Mouse (Mus musculus): ENCODE data around the gene Wdr74. TPM values are rescaled to one million over a fixed set of nuclear protein-coding genes. Genes with fewer than 3 reads are reported as not detected.

Wdr74 gene
- polyA plus RNA-seq, 1 experiment, result 18.3 TPM

DNA sequence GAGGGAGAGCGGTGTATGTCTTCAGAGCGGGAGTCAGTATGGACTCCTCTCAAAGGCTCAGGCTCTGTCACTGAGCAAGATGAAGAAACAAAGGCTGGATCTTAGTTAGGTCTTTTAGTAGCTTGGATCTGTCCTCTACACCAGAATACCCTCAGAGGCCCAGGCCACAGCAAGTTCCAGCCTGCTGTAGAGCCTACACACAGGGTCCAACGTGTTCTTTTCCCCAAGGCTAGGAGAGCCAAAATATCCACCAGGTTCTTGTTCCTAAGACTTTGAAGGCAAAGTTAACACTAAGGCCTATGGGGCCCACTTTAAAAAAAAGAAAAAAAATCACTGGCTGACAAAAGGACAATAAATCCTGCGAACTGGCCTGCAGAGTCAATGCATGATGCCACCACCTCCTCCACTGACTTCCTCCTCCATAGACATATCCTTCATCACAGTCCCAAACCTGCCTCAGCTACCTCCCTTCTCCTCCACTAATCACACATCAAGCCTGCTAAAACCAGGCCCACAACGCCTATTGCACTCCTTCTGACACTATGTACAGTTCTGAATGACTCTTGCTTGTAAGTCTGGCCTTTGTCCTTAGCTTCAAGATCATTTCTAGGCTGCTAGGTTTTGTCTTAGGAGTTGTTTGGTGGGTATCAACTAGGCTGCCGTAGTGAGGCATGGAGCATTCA lies 30.5 kb upstream of the Wdr74 start:
- Histone ChIP-seq H3K27me3 (ENCODE audit: control insufficient read depth, insufficient read depth, low read length) (no peaks in the 10 kb centered on the region), H3K4me3 (ENCODE audit: control insufficient read depth, low read depth, low read length) (no peak overlapping the region), H3K4me1 (ENCODE audit: control insufficient read depth, insufficient read depth, low read length) (no peaks in the 10 kb centered on the region), H3K27ac (ENCODE audit: control insufficient read depth, insufficient read depth, low read depth, low read length) (no peak overlapping the region; the same call in 1 of the 2 replicates), H3K36me3 (ENCODE audit: control insufficient read depth, insufficient read depth, low read length) (peaks cover 2% of the 10 kb centered on the region)
- TF ChIP-seq POLR2A (IDR thresholded peaks at IDR 0.05; ENCODE audit: control insufficient read depth, low read depth, low read length) (no peak), CTCF (IDR thresholded peaks at IDR 0.05; ENCODE audit: control insufficient read depth, insufficient read depth, insufficient replicate concordance, low read depth, low read length) (no peak)

DNA sequence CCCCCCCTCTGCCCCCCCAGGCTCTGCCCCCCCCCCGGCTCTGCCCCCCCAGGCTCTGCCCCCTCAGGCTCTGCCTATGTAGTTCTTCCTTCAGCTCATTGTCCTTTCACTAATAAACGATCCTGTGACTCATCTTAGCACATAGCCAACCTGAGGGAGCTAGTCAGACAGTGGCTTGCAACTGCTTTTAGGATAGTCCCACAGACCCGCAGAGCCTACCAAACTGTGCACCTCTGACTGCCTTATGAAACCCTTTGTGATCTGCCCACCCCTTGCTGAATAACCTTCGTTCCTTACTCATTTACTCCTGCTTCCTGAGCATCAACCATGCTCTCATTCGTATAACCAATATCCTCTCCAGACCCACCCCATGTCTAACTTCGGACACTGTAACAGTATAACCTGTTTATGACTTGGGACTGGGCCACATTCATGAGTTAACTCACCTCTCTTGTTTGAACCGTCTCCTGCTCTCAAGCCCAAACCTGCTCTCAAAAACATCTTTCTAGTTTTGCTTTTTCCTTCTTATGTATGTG lies 29.4 kb upstream of the Wdr74 start:
- TF ChIP-seq CTCF (IDR thresholded peaks at IDR 0.05; ENCODE audit: control insufficient read depth, insufficient read depth, insufficient replicate concordance, low read depth, low read length) (no peak), POLR2A (IDR thresholded peaks at IDR 0.05; ENCODE audit: control insufficient read depth, low read depth, low read length) (no peak)
- Histone ChIP-seq H3K4me1 (ENCODE audit: control insufficient read depth, insufficient read depth, low read length) (no peaks in the 10 kb centered on the region), H3K27ac (ENCODE audit: control insufficient read depth, insufficient read depth, low read depth, low read length) (no peak overlapping the region), H3K27me3 (ENCODE audit: control insufficient read depth, insufficient read depth, low read length) (no peaks in the 10 kb centered on the region), H3K4me3 (ENCODE audit: control insufficient read depth, low read depth, low read length) (no peak overlapping the region), H3K36me3 (ENCODE audit: control insufficient read depth, insufficient read depth, low read length) (peaks cover 3% of the 10 kb centered on the region)

DNA sequence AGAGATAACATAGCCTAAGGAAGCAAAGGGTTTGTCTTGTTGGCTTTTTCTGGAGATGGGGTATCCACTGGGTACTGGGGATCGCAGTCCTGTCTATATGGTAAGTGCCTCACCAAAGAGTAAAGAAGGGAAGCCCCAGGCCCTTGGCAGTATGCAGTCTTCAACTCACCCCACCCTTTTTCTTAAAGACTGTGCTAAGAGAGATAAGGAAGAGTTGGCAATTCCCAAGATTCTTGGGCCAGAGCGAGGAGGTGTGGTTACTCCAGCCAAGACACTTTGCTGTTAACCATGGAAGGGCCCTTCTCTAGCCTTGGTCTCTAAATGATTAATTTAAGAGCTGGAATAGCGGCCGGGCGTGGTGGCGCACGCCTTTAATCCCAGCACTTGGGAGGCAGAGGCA lies 28.7 kb upstream of the Wdr74 start:
- no peak overlapping the region for H3K4me3 ChIP-seq (ENCODE audit: control insufficient read depth, low read depth, low read length)

DNA sequence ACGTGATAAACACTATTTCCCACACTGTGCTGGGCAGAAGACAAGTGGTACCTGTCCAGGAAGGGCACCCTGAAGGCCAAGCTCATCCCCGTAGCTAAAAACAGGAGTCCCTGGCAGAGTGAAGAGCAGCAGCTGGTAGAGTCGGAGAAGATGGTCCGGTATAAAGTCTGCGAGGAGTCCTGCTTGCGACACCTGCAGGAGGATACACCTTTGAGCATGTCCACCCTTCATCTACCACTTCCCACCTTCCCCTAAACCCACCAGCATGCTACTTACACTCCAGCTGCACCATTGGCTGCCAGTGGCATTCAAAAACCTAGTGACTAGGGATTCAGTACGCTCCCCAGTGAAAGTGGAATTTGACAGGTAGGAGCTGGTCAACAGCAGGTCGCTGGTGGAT lies 26.7 kb upstream of the Wdr74 start:
- TF ChIP-seq POLR2A (IDR thresholded peaks at IDR 0.05; ENCODE audit: control insufficient read depth, low read depth, low read length), result no peak
- TF ChIP-seq CTCF (IDR thresholded peaks at IDR 0.05; ENCODE audit: control insufficient read depth, insufficient read depth, insufficient replicate concordance, low read depth, low read length), result no peak
- Histone ChIP-seq H3K36me3 (ENCODE audit: control insufficient read depth, insufficient read depth, low read length) (peaks cover 3% of the 10 kb centered on the region), H3K4me1 (ENCODE audit: control insufficient read depth, insufficient read depth, low read length) (peaks cover 9% of the 10 kb centered on the region), H3K4me3 (ENCODE audit: control insufficient read depth, low read depth, low read length) (no peak overlapping the region), H3K27me3 (ENCODE audit: control insufficient read depth, insufficient read depth, low read length) (no peaks in the 10 kb centered on the region), H3K27ac (ENCODE audit: control insufficient read depth, insufficient read depth, low read depth, low read length) (no peak overlapping the region)

More for the DNA sequence above, 28.7 kb upstream of the Wdr74 start:
- H3K4me1 ChIP-seq (ENCODE audit: control insufficient read depth, insufficient read depth, low read length), result no peaks in the 10 kb centered on the region
- H3K36me3 ChIP-seq (ENCODE audit: control insufficient read depth, insufficient read depth, low read length), result peaks cover 3% of the 10 kb centered on the region
- no peak overlapping the region for H3K27ac ChIP-seq (ENCODE audit: control insufficient read depth, insufficient read depth, low read depth, low read length)
- TF ChIP-seq CTCF (IDR thresholded peaks at IDR 0.05; ENCODE audit: control insufficient read depth, insufficient read depth, insufficient replicate concordance, low read depth, low read length) (no peak), POLR2A (IDR thresholded peaks at IDR 0.05; ENCODE audit: control insufficient read depth, low read depth, low read length) (no peak)
- no peaks in the 10 kb centered on the region for H3K27me3 ChIP-seq (ENCODE audit: control insufficient read depth, insufficient read depth, low read length)

DNA sequence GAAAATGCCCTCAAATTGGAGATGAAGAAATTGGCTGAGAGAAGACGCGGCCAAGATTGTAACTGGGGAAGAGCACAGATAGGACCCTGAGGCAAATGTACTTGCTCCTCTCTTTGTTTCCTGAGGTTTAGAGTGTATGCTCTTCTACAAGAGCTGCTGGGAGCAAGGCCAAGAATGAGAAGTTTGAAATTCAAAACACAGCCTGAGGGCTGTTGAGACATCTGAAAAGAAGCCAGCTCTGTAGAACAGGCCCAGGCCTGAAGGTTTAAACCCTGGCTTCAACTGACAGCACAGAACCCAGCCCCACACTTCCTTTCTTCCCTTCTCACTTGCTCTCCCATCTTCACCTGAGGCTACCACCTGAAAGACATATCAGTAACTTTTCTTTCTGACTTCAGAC lies 25.6 kb upstream of the Wdr74 start:
- TF ChIP-seq POLR2A (IDR thresholded peaks at IDR 0.05; ENCODE audit: control insufficient read depth, low read depth, low read length), result no peak
- Histone ChIP-seq H3K4me1 (ENCODE audit: control insufficient read depth, insufficient read depth, low read length) (peaks cover 11% of the 10 kb centered on the region), H3K4me3 (ENCODE audit: control insufficient read depth, low read depth, low read length) (no peak overlapping the region), H3K36me3 (ENCODE audit: control insufficient read depth, insufficient read depth, low read length) (peaks cover 3% of the 10 kb centered on the region), H3K27ac (ENCODE audit: control insufficient read depth, insufficient read depth, low read depth, low read length) (no peak overlapping the region), H3K27me3 (ENCODE audit: control insufficient read depth, insufficient read depth, low read length) (no peaks in the 10 kb centered on the region)

DNA sequence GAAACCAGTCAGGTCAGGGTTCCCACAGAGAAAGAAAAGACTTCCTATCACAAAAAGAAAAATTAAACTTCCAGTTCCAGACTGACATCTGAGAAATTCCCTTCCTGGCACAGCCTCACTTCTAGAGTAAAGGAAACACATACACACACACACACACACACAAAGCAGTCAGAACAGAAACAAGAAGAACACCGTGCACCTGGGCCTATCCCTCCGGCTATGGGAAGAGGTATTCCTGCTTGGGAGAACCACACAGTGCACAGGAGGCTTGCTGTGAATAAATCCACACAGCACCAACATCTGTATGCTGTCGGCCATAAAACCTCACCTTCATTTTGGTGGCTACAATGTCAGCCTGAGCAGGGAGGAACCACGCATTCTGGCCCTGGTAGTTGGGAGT lies 24.1 kb upstream of the Wdr74 start:
- peaks cover 11% of the 10 kb centered on the region for H3K4me1 ChIP-seq (ENCODE audit: control insufficient read depth, insufficient read depth, low read length)
- no peaks in the 10 kb centered on the region for H3K27me3 ChIP-seq (ENCODE audit: control insufficient read depth, insufficient read depth, low read length)
- H3K36me3 ChIP-seq (ENCODE audit: control insufficient read depth, insufficient read depth, low read length), result peaks cover 3% of the 10 kb centered on the region
- no peak overlapping the region for H3K27ac ChIP-seq (ENCODE audit: control insufficient read depth, insufficient read depth, low read depth, low read length)
- no peak overlapping the region for H3K4me3 ChIP-seq (ENCODE audit: control insufficient read depth, low read depth, low read length)
- TF ChIP-seq POLR2A (IDR thresholded peaks at IDR 0.05; ENCODE audit: control insufficient read depth, low read depth, low read length) (no peak), CTCF (IDR thresholded peaks at IDR 0.05; ENCODE audit: control insufficient read depth, insufficient read depth, insufficient replicate concordance, low read depth, low read length) (no peak)

DNA sequence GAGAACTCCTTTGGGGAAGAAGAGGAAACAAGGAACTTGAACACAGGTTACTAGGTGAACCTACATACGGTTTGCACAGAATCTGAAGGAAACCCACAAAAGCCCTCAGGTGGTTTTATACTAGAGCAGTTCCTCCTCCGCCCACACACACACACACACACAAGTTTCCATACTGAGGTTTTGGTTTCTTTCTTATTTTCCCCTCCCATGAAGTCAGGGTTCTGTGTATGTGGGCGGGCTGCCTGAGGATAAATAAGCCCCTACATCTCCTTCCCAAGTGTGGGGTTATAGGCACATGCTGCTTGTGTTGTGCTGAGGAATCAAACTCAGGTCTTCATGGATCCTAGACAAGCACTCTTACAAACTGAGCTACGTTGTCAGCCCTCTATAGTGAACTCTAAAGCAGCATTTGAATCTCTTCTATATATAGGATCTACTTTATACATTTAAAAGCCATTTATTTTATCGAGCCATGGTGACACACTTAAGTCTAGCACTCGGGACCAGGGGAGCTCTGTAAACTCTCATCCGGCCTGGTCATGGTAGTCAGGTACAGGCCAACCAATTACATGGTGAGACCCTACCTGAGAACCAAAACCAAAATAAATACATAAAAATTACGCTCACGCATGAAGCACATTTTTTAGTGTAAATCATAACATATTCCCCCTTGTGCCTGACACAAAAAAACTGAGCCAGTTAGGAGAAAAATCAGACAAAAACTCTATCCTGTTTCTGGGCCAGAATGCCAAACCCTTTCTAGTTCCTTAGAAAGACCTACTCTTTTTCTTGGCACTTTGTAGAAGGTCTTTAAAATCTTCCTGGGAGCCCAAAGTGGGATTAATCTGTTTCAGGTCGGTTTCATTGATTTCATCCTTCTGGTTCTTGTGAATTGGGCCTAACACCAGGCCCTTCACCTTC lies 23.4 kb upstream of the Wdr74 start:
- peak overlapping the region; percentile 85 for H3K4me3 ChIP-seq (ENCODE audit: control insufficient read depth, low read depth, low read length)
- H3K36me3 ChIP-seq (ENCODE audit: control insufficient read depth, insufficient read depth, low read length), result peaks cover 3% of the 10 kb centered on the region
- peaks cover 11% of the 10 kb centered on the region for H3K4me1 ChIP-seq (ENCODE audit: control insufficient read depth, insufficient read depth, low read length)
- H3K27me3 ChIP-seq (ENCODE audit: control insufficient read depth, insufficient read depth, low read length), result no peaks in the 10 kb centered on the region
- TF ChIP-seq POLR2A (IDR thresholded peaks at IDR 0.05; ENCODE audit: control insufficient read depth, low read depth, low read length) (no peak), CTCF (IDR thresholded peaks at IDR 0.05; ENCODE audit: control insufficient read depth, insufficient read depth, insufficient replicate concordance, low read depth, low read length) (no peak)
- peak overlapping the region; percentile 59 for H3K27ac ChIP-seq (ENCODE audit: control insufficient read depth, insufficient read depth, low read depth, low read length)
